ENCODE assay signal across 8 mouse cellular contexts in genomic region chr13:56132326-56132936, GRCm38 (mm10). TPM values are rescaled to one million over a fixed set of nuclear protein-coding genes. Genes with fewer than 3 reads are reported as not detected.
DNase-seq lines count a peak whose midpoint lies in the region; ATAC-seq and TF ChIP-seq lines count a peak whose summit lies in the region.
"Had no signal": no experiment of that assay in that cellular context is flagged by ENCODE, and none has a peak within 500 bp of the region (broad histone marks: within the 10 kb centered on the region; RNA-seq: fewer than 3 reads in every experiment).

No protein-coding gene starts in this region.

- DNase-seq in kidney, adult 2 months = peak; percentile 32
- no peak for DNase-seq in kidney, adult 9 months
- DNase-seq in G1E (ENCODE audit: low spot score) = no peak
- no peak for DNase-seq in limb, embryonic 10.5 days (ENCODE audit: low spot score)
- peak; percentile 58 for DNase-seq in splenic B cell, adult 2 months (ENCODE audit: low read depth, low spot score)
- DNase-seq in hindbrain, embryonic 11.5 days (ENCODE audit: low spot score) = no peak
- DNase-seq: lung, postnatal 10 days had no signal

- H3K27ac ChIP-seq in kidney, adult 2 months (ENCODE audit: insufficient read depth, low read depth, low read length) = no peak overlapping the region
- H3K27ac ChIP-seq in limb, embryonic 10.5 days = peak overlapping the region; percentile 46; the same call in 1 of the 2 replicates
- H3K27ac ChIP-seq in hindbrain, embryonic 16.5 days (ENCODE audit: low read depth, low read length) = no peak overlapping the region
- H3K27ac ChIP-seq in hindbrain, embryonic 11.5 days (ENCODE audit: low read depth, low read length) = no peak overlapping the region

- no peak overlapping the region for H3K9ac ChIP-seq in hindbrain, embryonic 16.5 days (ENCODE audit: low read depth, low read length)
- H3K9ac ChIP-seq in hindbrain, embryonic 11.5 days (ENCODE audit: low read depth, low read length) = no peak overlapping the region

- no peak for TF ChIP-seq POLR2A in kidney, adult 2 months (IDR thresholded peaks at IDR 0.05; ENCODE audit: low read depth, low read length)

- peaks cover 1% of the 10 kb centered on the region for H3K36me3 ChIP-seq in kidney, adult 2 months (ENCODE audit: control insufficient read depth, insufficient read depth, low read length)
- peaks cover 60% of the 10 kb centered on the region for H3K36me3 ChIP-seq in G1E (replicated peaks)
- H3K36me3 ChIP-seq in limb, embryonic 10.5 days = peaks cover 62% of the 10 kb centered on the region
- H3K36me3 ChIP-seq in splenic B cell, adult 2 months (ENCODE audit: control insufficient read depth, insufficient read depth, low read length, poor library complexity, severe bottlenecking) = 0 out of 2 replicates have a peak, but pooled peaks cover under 1% of the 10 kb centered on the region
- peaks cover 8% of the 10 kb centered on the region for H3K36me3 ChIP-seq in hindbrain, embryonic 16.5 days (ENCODE audit: control insufficient read depth, insufficient read depth, low read length)
- H3K36me3 ChIP-seq in hindbrain, embryonic 11.5 days (ENCODE audit: control insufficient read depth, insufficient read depth, low read length) = peaks cover 9% of the 10 kb centered on the region

- H3K27me3 ChIP-seq in kidney, adult 2 months (replicated peaks; ENCODE audit: control insufficient read depth, insufficient read depth, low read length) = no peaks in the 10 kb centered on the region
- no peaks in the 10 kb centered on the region for H3K27me3 ChIP-seq in G1E (ENCODE audit: insufficient read depth, low read length)
- H3K27me3 ChIP-seq in limb, embryonic 10.5 days (ENCODE audit: low read depth, poor library complexity, severe bottlenecking) = no peaks in the 10 kb centered on the region
- H3K27me3 ChIP-seq in splenic B cell, adult 2 months (ENCODE audit: control insufficient read depth, insufficient read depth, low read length, poor library complexity, severe bottlenecking) = no peaks in the 10 kb centered on the region
- no peaks in the 10 kb centered on the region for H3K27me3 ChIP-seq in hindbrain, embryonic 16.5 days (replicated peaks; ENCODE audit: control insufficient read depth, insufficient read depth, low read length)
- no peaks in the 10 kb centered on the region for H3K27me3 ChIP-seq in hindbrain, embryonic 11.5 days (ENCODE audit: control insufficient read depth, insufficient read depth, low read length)

- no peak overlapping the region for H3K4me2 ChIP-seq in hindbrain, embryonic 16.5 days (ENCODE audit: low read length)
- no peak overlapping the region for H3K4me2 ChIP-seq in hindbrain, embryonic 11.5 days (replicated peaks; ENCODE audit: low read depth, low read length)

- H3K4me3 ChIP-seq in kidney, adult 2 months (ENCODE audit: insufficient read depth, low read depth, low read length) = no peak overlapping the region
- peak overlapping the region; percentile 55; the same call in 1 of the 2 replicates for H3K4me3 ChIP-seq in G1E (ENCODE audit: low read depth, low read length)
- peak overlapping the region; percentile 100; the same call in 1 of the 2 replicates for H3K4me3 ChIP-seq in limb, embryonic 10.5 days
- H3K4me3 ChIP-seq in hindbrain, embryonic 16.5 days (ENCODE audit: low read length) = no peak overlapping the region
- no peak overlapping the region for H3K4me3 ChIP-seq in hindbrain, embryonic 11.5 days (ENCODE audit: low read depth, low read length)

- 54% methylated on average over 11 of the region's 11 CpGs for WGBS in kidney, adult 2 months
- 69% methylated on average over 11 of the region's 11 CpGs for WGBS in limb, embryonic 10.5 days
- WGBS in hindbrain, embryonic 16.5 days = 85% methylated on average over 11 of the region's 11 CpGs
- WGBS in hindbrain, embryonic 11.5 days = 88% methylated on average over 11 of the region's 11 CpGs

- no peaks in the 10 kb centered on the region for H3K9me3 ChIP-seq in G1E (replicated peaks)
- no peaks in the 10 kb centered on the region for H3K9me3 ChIP-seq in limb, embryonic 10.5 days (replicated peaks)
- H3K9me3 ChIP-seq in hindbrain, embryonic 16.5 days (ENCODE audit: control insufficient read depth, low read length) = no peaks in the 10 kb centered on the region
- H3K9me3 ChIP-seq in hindbrain, embryonic 11.5 days (ENCODE audit: control insufficient read depth, low read length) = no peaks in the 10 kb centered on the region

- no peak for TF ChIP-seq CTCF in kidney, adult 2 months (conservative IDR thresholded peaks at IDR 0.05; ENCODE audit: insufficient read depth, insufficient read length, low read depth, low read length)
- TF ChIP-seq CTCF in G1E (IDR thresholded peaks at IDR 0.05; ENCODE audit: low read depth, low read length) = no peak

- peaks cover 3% of the 10 kb centered on the region; the same call in 1 of the 2 replicates for H3K4me1 ChIP-seq in kidney, adult 2 months (ENCODE audit: control insufficient read depth, insufficient read depth, low read length)
- peaks cover 66% of the 10 kb centered on the region for H3K4me1 ChIP-seq in G1E (ENCODE audit: insufficient read depth, low read depth, low read length)
- H3K4me1 ChIP-seq in limb, embryonic 10.5 days = peaks cover 47% of the 10 kb centered on the region
- peaks cover 21% of the 10 kb centered on the region for H3K4me1 ChIP-seq in hindbrain, embryonic 16.5 days (ENCODE audit: control insufficient read depth, insufficient read depth, low read depth, low read length)
- H3K4me1 ChIP-seq in hindbrain, embryonic 11.5 days (replicated peaks; ENCODE audit: control insufficient read depth, insufficient read depth, low read length) = peaks cover 2% of the 10 kb centered on the region; the same call in 1 of the 2 replicates

- ATAC-seq in G1E (ENCODE audit: extremely low read depth, insufficient number of reproducible peaks, low FRiP score, poor library complexity, severe bottlenecking) = peak; percentile 22; the same call in 1 of the 2 replicates
- no peak for ATAC-seq in hindbrain, embryonic 16.5 days
- no peak for ATAC-seq in hindbrain, embryonic 11.5 days (ENCODE audit: low FRiP score)

RNA-seq across cellular contexts. Expression of gene H2afy, which starts 3.7 kb away (rescaled TPM):
- 74.5 and 89.3 TPM in 2 replicates for polyA plus RNA-seq in kidney, adult 2 months (2012; rRNA removed)
- total RNA-seq in G1E (2014; fragmentation: Nextera tagmentation) (161 and 189 TPM in 2 replicates), G1E (2017) (177 and 198 TPM in 2 replicates)
- polyA plus RNA-seq in G1E (2012) = 503 and 573 TPM in 2 replicates
- 642 and 645 TPM in 2 replicates for polyA plus RNA-seq in limb, embryonic 10.5 days (2016; fragmentation: Nextera tagmentation; extraction: Ambion mirVana)
- polyA plus RNA-seq in hindbrain, embryonic 16.5 days (2015; fragmentation: Nextera tagmentation; extraction: Ambion mirVana) = 239 and 258 TPM in 2 replicates
- polyA plus RNA-seq in hindbrain, embryonic 11.5 days (2014; fragmentation: Nextera tagmentation; extraction: Ambion mirVana) = 578 and 619 TPM in 2 replicates

RNA-seq across cellular contexts. Expression of gene Tifab, which starts 46.3 kb away (rescaled TPM):
- 2.4 and 2.8 TPM in 2 replicates for polyA plus RNA-seq in kidney, adult 2 months (2012; rRNA removed)
- total RNA-seq in G1E (2014; fragmentation: Nextera tagmentation) (not detected in 2 replicates), G1E (2017) (0.06 and 0.16 TPM in 2 replicates)
- not detected in 2 replicates for polyA plus RNA-seq in G1E (2012)
- 0.63 and 1.2 TPM in 2 replicates for polyA plus RNA-seq in limb, embryonic 10.5 days (2016; fragmentation: Nextera tagmentation; extraction: Ambion mirVana)
- 1.0 and 1.3 TPM in 2 replicates for polyA plus RNA-seq in hindbrain, embryonic 16.5 days (2015; fragmentation: Nextera tagmentation; extraction: Ambion mirVana)
- polyA plus RNA-seq in hindbrain, embryonic 11.5 days (2014; fragmentation: Nextera tagmentation; extraction: Ambion mirVana) = 0.45 and 0.71 TPM in 2 replicates

Comparison
In these comparisons a context has a peak if more than half of its experiments do, and no peak if none do; other contexts are left out.
1. DNase-seq: peak in kidney, adult 2 months (single experiment) and splenic B cell, adult 2 months (single experiment); none in kidney, adult 9 months (single experiment), G1E (single experiment), limb, embryonic 10.5 days (single experiment) and hindbrain, embryonic 11.5 days (single experiment).
2. H3K4me3 ChIP-seq: peak in G1E (single experiment) and limb, embryonic 10.5 days (single experiment); none in kidney, adult 2 months (single experiment), hindbrain, embryonic 16.5 days (single experiment) and hindbrain, embryonic 11.5 days (single experiment).